Mouse (Mus musculus): Measurements from ENCODE around the gene Hs2st1. TPM values are rescaled to one million over a fixed set of nuclear protein-coding genes. Genes with fewer than 3 reads are reported as not detected.

Gene Hs2st1
- polyA plus RNA-seq, 1 experiment from 2014 or later, result 5.1 TPM

DNA sequence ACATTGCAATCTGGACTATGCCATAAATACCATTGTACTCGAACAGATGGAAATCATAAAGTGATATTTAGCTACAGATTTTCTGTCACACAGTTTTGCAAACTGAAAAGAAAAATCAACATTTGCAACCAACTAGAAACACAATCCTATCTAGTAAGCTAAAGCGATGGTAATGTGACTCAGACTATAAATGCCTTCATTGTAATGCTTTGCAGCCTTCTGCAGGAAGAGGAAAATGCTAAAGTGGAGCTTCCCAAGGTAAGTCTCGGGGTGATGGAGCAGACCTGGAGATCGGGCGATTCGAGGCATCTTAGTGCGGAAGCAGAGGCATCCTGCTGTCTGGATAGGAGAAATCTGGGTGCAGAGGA is 91.6 kb downstream of the Hs2st1 start:
- Histone ChIP-seq H3K36me3 (ENCODE audit: control insufficient read depth, insufficient read depth, low read length) (no peaks in the 10 kb centered on the region), H3K27ac (replicated peaks) (no peak overlapping the region), H3K9me3 (ENCODE audit: control insufficient read depth, low read length) (no peaks in the 10 kb centered on the region), H3K9ac (ENCODE audit: low read length) (no peak overlapping the region), H3K4me2 (replicated peaks; ENCODE audit: low read depth) (no peak overlapping the region), H3K4me1 (replicated peaks; ENCODE audit: control insufficient read depth, insufficient read depth) (no peaks in the 10 kb centered on the region), H3K4me3 (ENCODE audit: low read depth, low read length) (no peak overlapping the region), H3K27me3 (ENCODE audit: control insufficient read depth, insufficient read depth, low read length) (no peaks in the 10 kb centered on the region)
- 70% methylated on average over 7 of the region's 7 CpGs for WGBS
- TF ChIP-seq CTCF (IDR thresholded peaks at IDR 0.05; ENCODE audit: low read depth) (no peak), EP300 (optimal IDR thresholded peaks at IDR 0.05) (no peak)
- ATAC-seq (ENCODE audit: low FRiP score, low TSS enrichment) (no peak), DNase-seq (ENCODE audit: low spot score) (no peak)

DNA sequence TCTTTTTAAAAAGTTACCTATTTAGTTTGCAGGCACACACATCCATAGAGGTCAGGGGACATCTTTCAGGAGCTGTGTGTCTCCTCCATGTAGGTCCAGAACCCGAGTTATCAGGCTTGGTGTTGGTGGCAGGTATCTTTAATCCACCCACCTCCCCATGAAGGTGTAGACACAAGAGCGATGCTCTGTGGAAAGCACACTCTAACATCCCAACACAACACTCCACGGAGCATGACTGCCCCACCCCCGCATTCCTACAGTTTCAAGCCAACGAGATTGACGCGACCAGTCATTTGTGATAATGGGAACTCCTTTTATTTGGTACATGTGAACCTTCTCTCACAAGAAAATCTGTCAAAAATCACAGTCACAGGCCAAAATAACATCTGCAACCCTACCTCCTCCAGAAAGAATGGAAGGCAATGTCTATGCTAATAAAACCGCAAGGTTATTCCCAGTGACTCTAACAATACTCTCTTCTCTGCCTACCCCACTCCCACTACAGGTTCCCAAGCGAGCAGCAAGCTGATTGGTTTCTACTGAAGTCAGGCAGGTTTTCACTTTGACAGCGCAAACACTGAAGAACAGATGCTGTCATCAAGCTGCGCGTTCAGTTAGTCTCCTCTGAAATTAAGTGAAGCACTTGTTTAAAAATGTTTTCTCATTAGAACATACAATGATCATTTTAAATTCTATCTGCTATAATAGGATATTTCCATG is 92.1 kb downstream of the Hs2st1 start:
- Histone ChIP-seq H3K4me1 (replicated peaks; ENCODE audit: control insufficient read depth, insufficient read depth) (no peaks in the 10 kb centered on the region), H3K9me3 (ENCODE audit: control insufficient read depth, low read length) (no peaks in the 10 kb centered on the region), H3K27ac (replicated peaks) (no peak overlapping the region), H3K9ac (ENCODE audit: low read length) (no peak overlapping the region), H3K4me2 (replicated peaks; ENCODE audit: low read depth) (no peak overlapping the region), H3K4me3 (ENCODE audit: low read depth, low read length) (no peak overlapping the region), H3K36me3 (ENCODE audit: control insufficient read depth, insufficient read depth, low read length) (no peaks in the 10 kb centered on the region), H3K27me3 (ENCODE audit: control insufficient read depth, insufficient read depth, low read length) (no peaks in the 10 kb centered on the region)
- TF ChIP-seq EP300 (optimal IDR thresholded peaks at IDR 0.05), result no peak
- no peak for TF ChIP-seq CTCF (IDR thresholded peaks at IDR 0.05; ENCODE audit: low read depth)
- ATAC-seq (ENCODE audit: low FRiP score, low TSS enrichment) (no peak), DNase-seq (ENCODE audit: low spot score) (no peak)
- WGBS, result 84% methylated on average over 12 of the region's 12 CpGs

DNA sequence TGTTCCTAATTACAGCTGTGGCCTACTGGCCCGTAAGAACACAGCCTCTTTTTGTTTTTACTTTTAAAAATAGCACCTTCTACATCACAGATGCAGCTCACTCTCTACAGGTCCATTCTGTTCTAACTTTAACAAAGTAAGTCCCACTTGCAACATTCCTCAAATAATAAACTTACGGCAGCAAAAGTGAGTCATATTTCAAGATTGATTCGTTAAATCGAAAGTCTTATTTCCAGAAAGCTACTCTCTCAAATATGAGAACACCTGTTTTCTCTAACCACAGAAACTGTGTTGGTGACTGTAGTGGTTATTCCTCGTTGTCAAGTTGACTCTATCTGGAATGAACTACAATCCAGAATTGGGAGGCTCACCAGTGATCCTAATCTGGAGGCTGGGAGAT is 94.1 kb downstream of the Hs2st1 start:
- H3K9me3 ChIP-seq (ENCODE audit: control insufficient read depth, low read length), result no peaks in the 10 kb centered on the region
- ATAC-seq (ENCODE audit: low FRiP score, low TSS enrichment), result no peak
- no peaks in the 10 kb centered on the region for H3K4me1 ChIP-seq (replicated peaks; ENCODE audit: control insufficient read depth, insufficient read depth)
- no peak overlapping the region for H3K27ac ChIP-seq (replicated peaks)
- no peak overlapping the region for H3K4me3 ChIP-seq (ENCODE audit: low read depth, low read length)
- DNase-seq (ENCODE audit: low spot score), result no peak
- TF ChIP-seq CTCF (IDR thresholded peaks at IDR 0.05; ENCODE audit: low read depth) (no peak), EP300 (optimal IDR thresholded peaks at IDR 0.05) (no peak)
- H3K36me3 ChIP-seq (ENCODE audit: control insufficient read depth, insufficient read depth, low read length), result no peaks in the 10 kb centered on the region
- no peaks in the 10 kb centered on the region for H3K27me3 ChIP-seq (ENCODE audit: control insufficient read depth, insufficient read depth, low read length)
- H3K4me2 ChIP-seq (replicated peaks; ENCODE audit: low read depth), result no peak overlapping the region
- 87% methylated on average over 5 of the region's 5 CpGs for WGBS
- no peak overlapping the region for H3K9ac ChIP-seq (ENCODE audit: low read length)

DNA sequence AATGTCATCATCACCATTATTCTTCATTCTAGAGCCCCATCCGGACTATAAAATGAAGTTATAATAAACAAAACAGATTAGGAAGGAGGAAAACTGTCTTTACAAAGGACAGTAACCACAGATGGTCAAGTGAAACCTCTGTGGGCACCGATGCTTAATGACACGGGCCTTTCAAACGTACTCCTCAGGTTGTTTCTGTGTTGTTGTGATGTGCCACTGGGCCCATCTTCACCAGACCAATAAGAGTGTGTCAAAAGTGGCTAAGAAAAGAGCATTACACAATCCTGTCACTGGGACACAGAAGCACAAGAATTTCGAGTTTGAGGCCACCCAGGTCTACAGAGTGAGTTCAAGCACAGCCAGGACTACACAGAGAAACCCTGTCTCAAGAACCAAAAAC is 95.3 kb downstream of the Hs2st1 start:
- Histone ChIP-seq H3K4me1 (replicated peaks; ENCODE audit: control insufficient read depth, insufficient read depth) (no peaks in the 10 kb centered on the region), H3K4me2 (replicated peaks; ENCODE audit: low read depth) (no peak overlapping the region), H3K9ac (ENCODE audit: low read length) (no peak overlapping the region), H3K4me3 (ENCODE audit: low read depth, low read length) (no peak overlapping the region), H3K9me3 (ENCODE audit: control insufficient read depth, low read length) (no peaks in the 10 kb centered on the region), H3K36me3 (ENCODE audit: control insufficient read depth, insufficient read depth, low read length) (no peaks in the 10 kb centered on the region), H3K27me3 (ENCODE audit: control insufficient read depth, insufficient read depth, low read length) (no peaks in the 10 kb centered on the region), H3K27ac (replicated peaks) (no peak overlapping the region)
- DNase-seq (ENCODE audit: low spot score), result no peak
- no peak for ATAC-seq (ENCODE audit: low FRiP score, low TSS enrichment)
- TF ChIP-seq CTCF (IDR thresholded peaks at IDR 0.05; ENCODE audit: low read depth), result no peak
- no peak for TF ChIP-seq EP300 (optimal IDR thresholded peaks at IDR 0.05)
- 60% methylated on average over 5 of the region's 5 CpGs for WGBS

DNA sequence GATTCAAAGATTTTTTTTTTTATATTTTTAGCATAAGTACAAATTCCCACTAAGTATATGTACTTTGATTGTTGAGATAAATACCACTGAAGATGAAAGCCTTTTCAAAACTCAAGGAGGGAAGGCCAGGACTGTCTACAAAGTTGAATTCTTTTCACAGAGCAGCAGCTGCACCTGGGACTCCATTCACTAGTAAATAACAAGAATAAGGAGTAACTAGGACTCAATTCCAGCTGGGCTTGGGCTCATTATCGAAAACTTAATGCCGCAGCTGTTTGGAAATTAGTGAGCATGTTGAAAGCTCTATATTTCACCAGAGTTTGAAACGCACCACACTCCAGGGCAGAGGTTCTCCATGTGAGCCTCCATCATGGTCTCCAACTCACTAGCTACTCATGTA is 98.0 kb downstream of the Hs2st1 start:
- no peaks in the 10 kb centered on the region for H3K4me1 ChIP-seq (replicated peaks; ENCODE audit: control insufficient read depth, insufficient read depth)
- TF ChIP-seq EP300 (optimal IDR thresholded peaks at IDR 0.05) (no peak), CTCF (IDR thresholded peaks at IDR 0.05; ENCODE audit: low read depth) (no peak)

DNA sequence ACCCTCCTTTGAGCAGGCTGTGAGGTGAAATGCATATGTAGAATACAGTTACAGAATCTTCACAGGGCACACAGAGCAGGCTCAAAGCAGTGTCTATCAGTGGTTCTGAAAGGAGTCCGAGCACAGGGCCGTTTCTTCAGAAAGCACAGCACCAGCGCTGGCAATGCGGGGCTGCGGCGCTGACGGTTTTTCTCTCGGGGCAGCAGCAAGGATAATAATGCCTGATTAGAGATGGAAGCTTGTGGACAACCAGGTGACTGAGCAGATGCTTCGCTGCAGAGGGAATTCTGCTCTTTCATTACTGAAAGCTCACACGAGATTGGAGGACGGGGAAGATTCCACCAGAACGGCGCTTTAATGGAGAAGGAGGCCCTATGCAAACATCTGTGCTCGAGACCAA is 99.1 kb downstream of the Hs2st1 start:
- Histone ChIP-seq H3K27me3 (ENCODE audit: control insufficient read depth, insufficient read depth, low read length) (no peaks in the 10 kb centered on the region), H3K9me3 (ENCODE audit: control insufficient read depth, low read length) (no peaks in the 10 kb centered on the region), H3K4me2 (replicated peaks; ENCODE audit: low read depth) (no peak overlapping the region), H3K4me1 (replicated peaks; ENCODE audit: control insufficient read depth, insufficient read depth) (no peaks in the 10 kb centered on the region), H3K4me3 (ENCODE audit: low read depth, low read length) (no peak overlapping the region), H3K9ac (ENCODE audit: low read length) (no peak overlapping the region), H3K27ac (replicated peaks) (no peak overlapping the region), H3K36me3 (ENCODE audit: control insufficient read depth, insufficient read depth, low read length) (no peaks in the 10 kb centered on the region)
- ATAC-seq (ENCODE audit: low FRiP score, low TSS enrichment), result no peak
- 64% methylated on average over 14 of the region's 14 CpGs for WGBS
- no peak for DNase-seq (ENCODE audit: low spot score)
- TF ChIP-seq CTCF (IDR thresholded peaks at IDR 0.05; ENCODE audit: low read depth) (no peak), EP300 (optimal IDR thresholded peaks at IDR 0.05) (no peak)

More for the DNA sequence above, 98.0 kb downstream of the Hs2st1 start:
- no peak overlapping the region for H3K27ac ChIP-seq (replicated peaks)
- H3K9me3 ChIP-seq (ENCODE audit: control insufficient read depth, low read length), result no peaks in the 10 kb centered on the region
- ATAC-seq (ENCODE audit: low FRiP score, low TSS enrichment) (no peak), DNase-seq (ENCODE audit: low spot score) (no peak)
- 70% methylated on average over 3 of the region's 3 CpGs for WGBS
- no peak overlapping the region for H3K4me2 ChIP-seq (replicated peaks; ENCODE audit: low read depth)
- H3K9ac ChIP-seq (ENCODE audit: low read length), result no peak overlapping the region
- no peaks in the 10 kb centered on the region for H3K27me3 ChIP-seq (ENCODE audit: control insufficient read depth, insufficient read depth, low read length)
- H3K4me3 ChIP-seq (ENCODE audit: low read depth, low read length), result no peak overlapping the region
- no peaks in the 10 kb centered on the region for H3K36me3 ChIP-seq (ENCODE audit: control insufficient read depth, insufficient read depth, low read length)

Data from stomach, postnatal 0 days (tissue).